Mouse (Mus musculus) kidney, postnatal 25 days (tissue): ENCODE results near the gene Nfil3.

Experiments
- DNase-seq, 2 experiments: peaks; one replicate each; pipeline ENCODE4 v3.0.0; 2021; ENCODE audit warnings: mixed read lengths in 2 of 2

Gene Nfil3

GRCm38 (mm10) chr13:52980951-52981421, at the start of gene Nfil3:
Gene Nfil3 (minus strand): TSS chr13:52981073.
- DNase-seq: peak; percentile 81 to 91

GRCm38 (mm10) chr13:53024285-53024684, 43.4 kb upstream of the Nfil3 start:
- DNase-seq: no peak

- DNase-seq: no peak
Measured at GRCm38 (mm10) chr13:53020282-53020681, 39.4 kb upstream of the Nfil3 start.

- peak; percentile 45 to 51 for DNase-seq
Measured at GRCm38 (mm10) chr13:53019532-53019931, 38.7 kb upstream of the Nfil3 start.

GRCm38 (mm10) chr13:53018976-53019375, 38.1 kb upstream of the Nfil3 start:
- no peak for DNase-seq

- DNase-seq: no peak
Measured at GRCm38 (mm10) chr13:53017983-53018382, 37.1 kb upstream of the Nfil3 start.

- DNase-seq: no peak
Measured at GRCm38 (mm10) chr13:53017117-53017516, 36.2 kb upstream of the Nfil3 start.

- no peak for DNase-seq
Measured at GRCm38 (mm10) chr13:53011426-53011825, 30.6 kb upstream of the Nfil3 start.

- peak; percentile 65 to 84 for DNase-seq
Measured at GRCm38 (mm10) chr13:53008489-53009184, 27.8 kb upstream of the Nfil3 start.

DNA sequence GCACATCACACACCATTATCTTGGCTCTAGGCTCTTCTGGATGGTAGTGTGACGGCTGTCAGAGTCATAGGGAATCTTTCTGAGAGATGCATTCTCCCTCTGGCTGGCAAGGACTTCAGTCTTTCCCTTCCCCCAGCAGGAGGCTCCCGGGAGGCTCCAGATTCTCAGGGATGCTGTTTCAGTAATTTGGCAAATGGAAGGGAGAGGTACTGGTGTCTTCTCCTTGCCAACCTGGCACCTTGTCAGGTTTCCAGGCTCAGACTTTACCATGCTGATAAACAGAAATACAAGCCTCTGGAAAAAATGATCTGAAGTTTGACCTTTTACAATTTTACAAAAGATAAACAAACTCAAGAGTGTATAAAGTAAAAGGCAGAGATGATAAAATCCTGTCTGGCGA, 26.9 kb upstream of the Nfil3 start:
- DNase-seq: no peak

- peak; percentile 25 to 70 for DNase-seq
Measured at GRCm38 (mm10) chr13:53003286-53003685, 22.4 kb upstream of the Nfil3 start.

GRCm38 (mm10) chr13:53001511-53001935, 20.6 kb upstream of the Nfil3 start:
- DNase-seq: no peak

GRCm38 (mm10) chr13:53000481-53000880, 19.6 kb upstream of the Nfil3 start:
- DNase-seq: no peak

GRCm38 (mm10) chr13:52998541-52998940, 17.7 kb upstream of the Nfil3 start:
- DNase-seq: no peak

DNA sequence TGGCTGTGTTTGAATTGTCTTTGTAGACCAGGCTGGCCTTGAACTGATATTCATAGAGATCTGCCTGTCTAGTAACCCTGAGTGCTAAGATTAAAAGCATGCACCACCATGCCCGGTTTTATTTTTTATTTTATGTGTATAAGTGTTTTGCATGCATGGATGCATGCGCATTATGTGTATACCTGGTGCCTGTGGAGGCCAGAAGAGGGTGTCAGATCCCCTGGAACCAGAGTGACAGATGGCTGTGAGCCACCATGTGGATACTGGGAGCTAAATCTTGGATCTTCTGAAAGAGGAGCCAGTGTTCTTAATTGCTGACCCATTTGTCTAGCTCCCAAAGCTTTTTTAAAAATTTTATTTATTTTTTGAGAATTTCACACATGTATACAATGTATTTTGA, 16.9 kb upstream of the Nfil3 start:
- no peak for DNase-seq

- DNase-seq: no peak
Measured at GRCm38 (mm10) chr13:52996201-52996600, 15.3 kb upstream of the Nfil3 start.

DNA sequence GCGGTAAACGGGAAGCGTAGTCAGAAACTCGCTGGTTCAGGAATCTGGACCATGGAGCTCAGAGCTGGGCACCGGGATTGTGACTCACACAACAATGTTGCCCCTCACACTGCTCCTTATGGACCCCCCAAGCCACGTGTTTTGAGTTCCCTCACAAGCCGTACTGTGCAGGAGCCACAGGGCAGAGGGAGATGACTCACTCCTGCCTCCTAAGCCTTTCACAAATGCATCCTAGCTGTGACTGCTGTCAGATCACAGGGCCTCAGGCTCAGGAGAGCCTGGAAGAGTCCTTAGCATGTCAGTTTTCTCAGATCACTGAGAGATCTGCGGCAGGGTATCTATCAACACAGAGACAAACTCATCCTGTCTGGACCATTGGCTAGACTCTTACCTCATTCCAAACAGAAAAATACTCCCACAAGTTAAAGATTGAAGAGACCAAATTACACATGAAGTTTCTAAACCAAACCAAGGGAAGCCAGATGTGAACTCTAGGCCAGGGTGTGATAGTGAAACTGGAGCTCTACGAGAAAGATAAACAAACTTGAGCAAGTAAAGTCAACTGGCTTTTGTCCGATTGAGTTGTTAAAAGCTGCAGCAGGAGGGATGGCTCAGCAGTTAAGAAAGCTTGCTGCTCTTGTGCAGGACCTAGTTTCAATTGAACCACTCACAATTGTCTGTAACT, 13.5 kb upstream of the Nfil3 start:
- DNase-seq: no peak

GRCm38 (mm10) chr13:52990139-52990538, 9.3 kb upstream of the Nfil3 start:
- no peak for DNase-seq

- no peak for DNase-seq
Measured at GRCm38 (mm10) chr13:52989005-52989404, 8.1 kb upstream of the Nfil3 start.

DNA sequence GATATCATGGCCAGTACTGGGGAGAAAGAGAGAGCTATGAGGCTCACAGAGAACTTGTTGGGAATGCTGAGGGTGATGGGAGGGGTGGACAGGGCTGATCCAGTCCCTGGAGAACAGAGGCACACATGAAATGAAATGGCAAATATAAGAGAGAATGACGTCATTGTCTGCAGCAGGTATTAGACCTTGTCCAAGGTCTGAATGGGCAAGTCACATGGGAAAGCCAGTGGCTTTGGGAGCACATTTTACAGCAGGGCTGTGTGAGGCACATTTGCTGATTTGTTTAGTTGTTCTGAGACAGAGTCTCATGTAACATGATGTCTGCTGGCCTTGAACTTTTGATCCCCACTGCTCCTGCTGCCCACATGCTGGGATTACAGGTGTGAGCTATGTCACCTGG, 7.0 kb upstream of the Nfil3 start:
- no peak for DNase-seq

DNA sequence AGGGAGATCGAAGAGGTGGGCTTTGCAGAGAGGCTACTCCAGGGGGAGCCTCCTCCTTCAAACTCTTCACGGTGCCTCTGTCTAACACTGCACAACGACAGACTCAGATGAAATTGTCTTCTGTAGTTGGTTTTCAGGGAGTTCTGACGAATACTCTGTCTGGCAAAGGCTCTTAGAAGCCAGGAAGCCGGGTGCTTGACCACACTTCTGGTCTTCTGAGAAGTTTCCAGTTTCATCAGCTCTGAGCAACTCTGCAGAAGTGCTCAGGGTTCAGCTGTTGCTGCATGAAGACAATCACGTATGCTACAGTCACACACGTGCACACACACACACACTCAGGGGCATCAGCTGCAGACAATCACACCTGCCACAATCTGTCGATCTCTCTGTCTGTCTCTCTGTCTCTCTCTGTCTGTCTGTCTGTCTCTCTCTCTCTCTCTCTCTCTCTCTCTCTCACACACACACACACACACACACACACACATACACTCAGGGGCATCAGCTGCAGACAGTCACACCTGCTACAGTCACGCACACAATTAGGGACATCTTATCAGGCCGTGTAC, 5.4 kb upstream of the Nfil3 start:
- DNase-seq: no peak

GRCm38 (mm10) chr13:52985508-52986214, 4.8 kb upstream of the Nfil3 start:
- DNase-seq: no peak

DNA sequence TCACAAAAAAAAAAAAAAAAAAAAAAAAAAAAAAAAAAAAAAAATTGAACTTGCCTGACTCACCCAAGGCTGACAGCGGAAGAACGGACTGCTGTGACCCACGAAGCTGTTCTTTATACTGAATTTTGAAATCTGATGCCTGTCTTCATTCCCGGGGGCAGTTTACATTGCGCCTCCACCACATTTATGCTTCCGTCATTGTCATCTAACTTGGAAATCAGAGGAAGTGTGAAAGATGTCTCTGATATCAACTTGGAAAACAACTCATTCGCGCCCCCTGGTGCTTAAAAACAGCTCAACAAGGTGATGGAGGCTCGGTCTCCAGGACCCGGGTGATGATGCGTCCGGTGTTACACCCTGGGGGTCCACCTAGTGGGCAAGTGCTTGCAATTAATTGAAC, 1.8 kb upstream of the Nfil3 start:
- DNase-seq: peak; percentile 88 to 96
